Mouse (Mus musculus) embryonic facial prominence, embryonic 13.5 days (tissue): ENCODE measurements around the gene Gcnt2. TPM values are rescaled to one million over a fixed set of nuclear protein-coding genes. Genes with fewer than 3 reads are reported as not detected.
A peak's percentile ranks its signal among the peaks of the same experiment; 100 is the strongest.
"Not testable (repeated sequence)": the region's sequence is repeated elsewhere in the genome, so short reads cannot be mapped to it uniquely, and the experiment has no call there.

Source experiments
- ATAC-seq: fragments of 200-750 bp; cut with Nextera tagmentation; 2 replicates; pipeline ENCODE4 v1.8.0; 2017; ENCODE audit warnings: low read depth; ENCODE audit not compliant: insufficient number of reproducible peaks, insufficient read depth, low FRiP score, low TSS enrichment
- H3K27ac ChIP-seq: fragments of 300-500 bp; sonication (generic); 2 replicates; pipeline ENCODE4 v1.5.1; 2015; ENCODE audit warnings: moderate library complexity, mild to moderate bottlenecking, inconsistent platforms
- H3K27me3 ChIP-seq: fragments of 300-500 bp; sonication (generic); 2 replicates; pipeline ENCODE4 v1.6.1; 2015; ENCODE audit warnings: mild to moderate bottlenecking, inconsistent platforms
- H3K36me3 ChIP-seq: fragments of 300-500 bp; sonication (generic); 2 replicates; pipeline ENCODE4 v1.6.1; 2015; ENCODE audit warnings: mild to moderate bottlenecking, inconsistent platforms
- H3K4me1 ChIP-seq: fragments of 300-500 bp; sonication (generic); 2 replicates; pipeline ENCODE4 v1.6.1; 2015; ENCODE audit warnings: inconsistent platforms
- H3K4me2 ChIP-seq: fragments of 300-500 bp; sonication (generic); 2 replicates; pipeline ENCODE4 v1.6.1; 2015; ENCODE audit warnings: moderate library complexity, mild to moderate bottlenecking, inconsistent platforms
- H3K4me3 ChIP-seq: fragments of 300-500 bp; sonication (generic); 2 replicates; pipeline ENCODE4 v1.5.1; 2015; ENCODE audit warnings: mild to moderate bottlenecking, inconsistent platforms
- H3K9ac ChIP-seq: fragments of 300-500 bp; sonication (generic); 2 replicates; pipeline ENCODE4 v1.6.1; 2015; ENCODE audit warnings: mild to moderate bottlenecking, inconsistent platforms
- H3K9me3 ChIP-seq: fragments of 300-500 bp; sonication (generic); 2 replicates; pipeline ENCODE4 v1.6.1; 2016; ENCODE audit warnings: inconsistent platforms
- WGBS: fragments of 180-500 bp; shearing (Covaris S2); methylation state at CpG from one replicate; pipeline ENCODE4 v1.1.7; 2015; ENCODE audit warnings: mixed read lengths; 5-methylcytosine and 5-hydroxymethylcytosine counted together
- polyA plus RNA-seq: library from polyadenylated mRNA; unstranded; fragments of >200 nt; fragmentation: Nextera tagmentation; extraction: Ambion mirVana; gene quantifications from 2 replicates; pipeline ENCODE4 v1.2.1, GENCODE M21; 2015

The Gcnt2 gene
- polyA plus RNA-seq, 1 experiment from 2014 or later = 2.7 TPM

DNA sequence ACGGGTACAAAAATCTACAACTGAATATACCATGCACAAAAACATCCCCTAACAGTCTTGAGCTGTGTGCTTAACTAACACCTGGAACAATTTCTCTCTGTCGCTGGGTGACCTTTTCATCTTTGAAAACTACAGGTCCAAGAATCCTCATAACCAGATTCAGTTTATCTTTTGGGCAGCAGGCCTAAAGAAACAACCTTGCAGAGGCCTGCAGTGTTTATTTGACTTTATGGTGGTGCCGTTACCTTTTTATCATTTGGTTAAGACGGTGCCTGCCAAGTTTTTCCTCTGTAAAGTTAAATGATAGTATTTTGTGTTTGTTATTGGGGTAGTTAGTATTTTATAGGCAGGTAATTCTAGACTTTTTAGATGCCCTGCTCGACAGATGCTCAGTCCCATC lies 15.9 kb downstream of the Gcnt2 start:
- ATAC-seq = no peak

DNA sequence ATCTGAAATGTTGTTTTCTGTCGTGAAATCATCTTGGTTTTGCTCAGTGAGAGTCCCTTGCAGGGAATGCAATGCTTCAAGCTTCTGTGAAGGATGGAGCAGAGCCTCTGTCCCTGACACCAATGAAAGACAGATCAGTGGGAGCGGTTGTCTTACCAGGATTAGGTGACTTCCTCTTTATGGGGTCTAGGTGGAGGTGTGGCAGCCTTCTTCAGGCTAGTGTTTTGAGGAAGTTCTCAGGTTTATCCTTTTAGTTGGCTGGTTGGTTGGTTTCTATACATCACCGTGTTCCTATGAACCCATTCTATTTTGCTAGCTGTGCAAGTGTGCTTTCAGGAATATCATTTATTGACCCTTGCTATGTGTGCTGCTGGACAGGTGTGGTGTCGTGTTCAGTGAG lies 18.0 kb downstream of the Gcnt2 start:
- WGBS = 78% methylated on average over 4 of the region's 4 CpGs
- Histone ChIP-seq H3K9me3 (0 out of 2 replicates have a peak, but pooled peaks cover 3% of the 10 kb centered on the region), H3K36me3 (no peaks in the 10 kb centered on the region), H3K27me3 (peaks cover 26% of the 10 kb centered on the region), H3K4me1 (peaks cover 3% of the 10 kb centered on the region), H3K9ac (no peak overlapping the region), H3K4me3 (no peak overlapping the region), H3K4me2 (no peak overlapping the region), H3K27ac (no peak overlapping the region)
- ATAC-seq = no peak

More for the DNA sequence above, 15.9 kb downstream of the Gcnt2 start:
- Histone ChIP-seq H3K9me3 (0 out of 2 replicates have a peak, but pooled peaks cover 3% of the 10 kb centered on the region), H3K4me2 (no peak overlapping the region), H3K4me3 (no peak overlapping the region), H3K27ac (no peak overlapping the region), H3K4me1 (peaks cover 3% of the 10 kb centered on the region), H3K27me3 (peaks cover 19% of the 10 kb centered on the region), H3K36me3 (no peaks in the 10 kb centered on the region), H3K9ac (no peak overlapping the region)
- WGBS = 83% methylated on average over 5 of the region's 5 CpGs

DNA sequence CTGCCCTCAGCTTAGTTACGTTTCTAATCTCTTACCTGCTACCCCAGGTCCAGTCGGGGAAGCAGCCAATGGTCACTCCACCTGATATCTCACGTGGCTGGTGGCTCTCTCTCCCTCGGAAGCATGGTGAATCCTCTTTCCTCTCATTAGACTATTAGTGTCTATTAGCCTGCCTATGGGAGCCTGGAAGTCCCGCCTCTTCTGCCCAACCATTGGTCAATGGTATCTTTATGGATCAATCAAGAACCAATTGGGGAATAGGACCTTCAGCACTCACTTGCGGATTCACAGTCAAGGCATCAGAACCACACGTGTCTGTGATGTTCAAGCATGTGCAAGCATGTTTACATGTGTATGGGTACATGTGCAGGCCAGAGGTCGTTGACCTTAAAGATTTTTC lies 21.0 kb downstream of the Gcnt2 start:
- no peaks in the 10 kb centered on the region for H3K36me3 ChIP-seq
- H3K27ac ChIP-seq = no peak overlapping the region
- H3K4me1 ChIP-seq = peaks cover 3% of the 10 kb centered on the region
- H3K9me3 ChIP-seq = no peaks in the 10 kb centered on the region
- H3K4me3 ChIP-seq = no peak overlapping the region
- no peak overlapping the region for H3K4me2 ChIP-seq
- H3K27me3 ChIP-seq = peaks cover 23% of the 10 kb centered on the region
- ATAC-seq = no peak
- no peak overlapping the region for H3K9ac ChIP-seq
- WGBS = 81% methylated on average over 8 of the region's 8 CpGs

DNA sequence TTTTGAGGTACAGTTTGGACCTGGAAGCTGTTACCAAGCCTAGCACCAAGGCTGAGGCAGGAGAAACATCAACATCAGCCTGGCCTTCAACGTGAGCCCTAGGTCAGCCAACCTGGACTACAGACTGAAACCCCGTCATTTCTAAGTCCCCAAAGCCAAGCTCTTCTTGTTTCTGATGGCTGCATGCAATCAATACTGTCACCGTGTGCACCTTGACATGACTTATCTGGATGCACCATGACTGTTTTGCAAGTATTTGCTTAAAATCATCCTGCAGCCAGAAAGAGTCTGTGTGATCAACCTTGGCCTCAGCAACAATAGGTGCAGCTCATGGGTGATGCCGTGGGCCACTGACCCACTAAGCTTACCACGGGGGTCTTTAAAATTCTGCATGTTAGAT lies 23.1 kb downstream of the Gcnt2 start:
- no peak for ATAC-seq
- H3K27ac ChIP-seq = no peak overlapping the region
- no peak overlapping the region for H3K4me3 ChIP-seq
- H3K4me2 ChIP-seq = no peak overlapping the region
- no peak overlapping the region for H3K9ac ChIP-seq
- no peaks in the 10 kb centered on the region for H3K36me3 ChIP-seq
- H3K4me1 ChIP-seq = peaks cover 23% of the 10 kb centered on the region
- 74% methylated on average over 5 of the region's 5 CpGs for WGBS
- peaks cover 28% of the 10 kb centered on the region for H3K27me3 ChIP-seq
- H3K9me3 ChIP-seq = no peaks in the 10 kb centered on the region

DNA sequence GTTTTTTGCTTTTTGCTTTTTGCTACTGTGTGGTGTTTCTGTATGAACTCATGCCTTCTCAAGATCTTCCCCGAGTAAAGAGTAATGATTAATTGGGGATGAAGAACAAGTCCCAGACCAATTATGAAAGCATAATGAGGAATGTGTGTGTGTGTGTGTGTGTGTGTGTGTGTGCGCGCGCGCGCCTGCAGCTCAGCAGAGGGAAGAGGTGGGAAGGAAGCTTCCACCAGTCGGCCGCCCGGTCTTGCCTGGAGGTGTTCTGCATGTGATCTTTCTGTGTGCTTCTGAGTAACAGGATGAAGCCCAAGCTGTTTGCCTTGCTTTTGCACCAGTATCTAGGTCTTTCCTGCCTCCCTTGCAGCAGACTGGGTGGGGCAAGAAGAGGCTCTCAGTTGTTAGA lies 24.3 kb downstream of the Gcnt2 start:
- Histone ChIP-seq H3K9ac (no peak overlapping the region), H3K36me3 (no peaks in the 10 kb centered on the region), H3K4me3 (no peak overlapping the region), H3K4me1 (peaks cover 22% of the 10 kb centered on the region), H3K27me3 (peaks cover 28% of the 10 kb centered on the region), H3K4me2 (no peak overlapping the region), H3K27ac (no peak overlapping the region), H3K9me3 (no peaks in the 10 kb centered on the region)
- WGBS = 66% methylated on average over 9 of the region's 9 CpGs
- ATAC-seq = no peak

DNA sequence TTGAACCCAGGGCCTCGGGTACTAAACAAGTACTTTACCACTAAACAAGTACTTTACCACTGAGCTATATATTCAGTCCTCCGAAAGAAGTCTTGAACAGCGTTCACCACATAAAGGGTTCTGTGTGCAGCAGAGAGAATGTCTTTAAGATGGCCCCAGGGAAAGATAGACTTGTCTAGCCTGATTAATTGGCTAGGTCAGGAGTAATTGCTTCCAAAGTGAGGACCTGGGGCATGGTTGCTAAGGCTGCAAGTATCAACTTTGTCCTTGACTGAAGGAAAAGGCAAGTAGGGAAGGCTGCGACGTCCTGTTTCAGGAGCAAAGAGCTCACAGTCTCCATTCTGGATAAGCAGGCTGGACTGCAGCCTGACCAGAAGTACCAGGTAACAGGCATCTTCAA lies 25.3 kb downstream of the Gcnt2 start:
- H3K27me3 ChIP-seq = peaks cover 22% of the 10 kb centered on the region
- H3K9me3 ChIP-seq = no peaks in the 10 kb centered on the region
- 24% methylated on average over 5 of the region's 5 CpGs for WGBS
- 0 out of 2 replicates have a peak overlapping the region, but pooled peaks have one; percentile 44 for H3K27ac ChIP-seq
- H3K4me1 ChIP-seq = peaks cover 22% of the 10 kb centered on the region
- no peak for ATAC-seq
- no peak overlapping the region for H3K4me2 ChIP-seq
- H3K36me3 ChIP-seq = no peaks in the 10 kb centered on the region
- no peak overlapping the region for H3K4me3 ChIP-seq
- H3K9ac ChIP-seq = no peak overlapping the region

DNA sequence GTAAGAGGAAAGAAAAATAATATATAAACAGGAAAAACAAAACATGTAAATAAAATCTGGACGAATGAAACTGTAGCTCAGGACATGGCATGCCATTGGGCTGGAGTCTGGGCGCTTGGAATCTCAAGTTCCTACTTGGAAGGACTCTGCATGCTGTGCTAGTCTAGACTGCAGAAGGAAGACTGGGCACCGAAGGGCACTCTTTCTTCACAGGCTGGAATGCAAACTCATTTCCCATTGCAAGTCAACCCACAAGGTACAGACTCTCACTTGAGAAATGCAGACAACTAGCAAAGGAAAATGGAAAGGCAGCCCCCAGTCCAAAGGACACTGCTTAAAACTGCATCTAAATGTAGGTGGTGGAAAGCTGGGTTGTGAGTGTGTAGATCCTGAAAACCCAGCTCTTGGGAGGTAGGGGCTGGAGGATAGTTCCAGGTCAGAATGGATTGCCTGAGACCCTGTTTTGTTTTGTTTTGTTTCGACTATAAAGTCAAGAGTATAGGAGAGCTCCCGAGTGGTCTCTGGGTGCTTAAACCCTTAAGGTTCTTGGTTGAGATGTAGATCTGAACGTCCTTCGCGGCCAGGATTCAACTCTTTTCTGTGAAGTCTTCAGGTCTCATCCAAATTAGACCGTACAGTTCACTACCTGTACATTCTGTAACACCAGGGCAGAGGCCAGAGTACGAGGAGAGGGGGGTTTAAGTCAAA lies 26.5 kb downstream of the Gcnt2 start:
- 38% methylated on average over 10 of the region's 10 CpGs for WGBS
- Histone ChIP-seq H3K4me1 (peaks cover 22% of the 10 kb centered on the region), H3K27me3 (peaks cover 12% of the 10 kb centered on the region), H3K27ac (no peak overlapping the region), H3K36me3 (no peaks in the 10 kb centered on the region), H3K9ac (peak overlapping the region; percentile 70; the same call in 1 of the 2 replicates), H3K9me3 (no peaks in the 10 kb centered on the region), H3K4me3 (peak overlapping the region; percentile 44), H3K4me2 (peak overlapping the region; percentile 63)
- ATAC-seq = no peak

DNA sequence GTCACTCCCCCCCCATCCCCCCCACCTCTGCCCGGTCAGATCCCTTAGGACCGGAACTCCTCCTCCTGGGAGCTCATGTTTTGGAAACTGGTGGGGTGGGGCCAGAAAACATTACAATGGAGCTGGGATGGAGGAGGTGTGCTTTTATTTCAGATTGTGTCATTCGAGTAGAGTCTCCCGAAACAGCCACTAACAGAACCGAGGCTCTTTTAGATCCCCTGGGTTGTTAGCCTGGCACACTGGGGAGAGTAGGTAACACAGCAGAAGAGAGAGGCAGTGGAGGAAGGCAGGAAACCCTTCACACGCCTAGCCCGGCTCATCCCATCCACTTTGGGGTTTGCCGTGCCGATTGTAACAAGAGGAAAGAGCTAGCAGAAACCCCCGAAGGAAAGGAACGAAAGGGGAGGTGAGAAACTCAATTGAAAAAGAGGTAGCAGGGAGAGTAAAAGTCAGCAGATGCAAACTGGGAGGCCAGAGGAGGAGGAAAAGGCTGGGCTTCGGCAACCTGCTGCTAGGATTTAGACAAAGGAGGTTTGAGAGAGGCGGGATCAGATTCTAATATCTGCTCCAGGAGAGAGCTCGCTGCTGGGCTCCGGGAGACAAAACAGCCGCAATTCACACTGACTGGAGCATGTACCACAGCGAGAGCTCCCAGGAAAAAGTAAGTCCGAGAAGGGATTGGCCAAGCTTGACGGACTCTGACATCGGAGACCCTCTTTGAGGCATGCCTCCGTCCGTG lies 27.3 kb downstream of the Gcnt2 start:
- H3K27ac ChIP-seq = peak overlapping the region; percentile 72
- no peak for ATAC-seq
- H3K9ac ChIP-seq = peak overlapping the region; percentile 70

DNA sequence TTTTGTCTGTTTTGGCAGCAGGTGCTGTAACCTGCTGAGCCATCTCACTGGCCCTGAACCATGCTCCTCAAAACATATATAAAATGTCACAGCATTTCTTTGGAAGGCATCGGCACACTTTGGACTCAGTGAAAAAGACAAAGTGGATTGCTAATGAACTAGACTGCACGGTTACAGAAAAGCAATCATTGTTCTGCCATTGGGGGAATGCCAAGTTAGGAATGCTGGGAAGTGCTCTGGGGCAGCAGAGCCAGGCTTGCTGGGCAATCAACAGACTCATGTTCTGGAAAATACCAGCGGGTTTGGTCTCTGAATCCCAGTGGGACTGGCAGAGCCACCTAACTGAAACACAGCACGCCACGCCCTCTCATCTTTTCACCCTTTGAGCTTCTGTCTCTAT lies 31.0 kb downstream of the Gcnt2 start:
- H3K9me3 ChIP-seq = no peaks in the 10 kb centered on the region
- H3K27me3 ChIP-seq = peaks cover 8% of the 10 kb centered on the region
- H3K4me2 ChIP-seq = 0 out of 2 replicates have a peak overlapping the region, but pooled peaks have one; percentile 9
- peaks cover 28% of the 10 kb centered on the region for H3K4me1 ChIP-seq
- no peak for ATAC-seq
- 74% methylated on average over 5 of the region's 5 CpGs for WGBS
- H3K27ac ChIP-seq = no peak overlapping the region
- no peak overlapping the region for H3K4me3 ChIP-seq
- H3K9ac ChIP-seq = no peak overlapping the region
- no peaks in the 10 kb centered on the region for H3K36me3 ChIP-seq

More for the DNA sequence above, 27.3 kb downstream of the Gcnt2 start:
- Histone ChIP-seq H3K4me3 (peak overlapping the region; percentile 44), H3K4me1 (peaks cover 23% of the 10 kb centered on the region), H3K36me3 (no peaks in the 10 kb centered on the region), H3K27me3 (peaks cover 12% of the 10 kb centered on the region), H3K4me2 (peak overlapping the region; percentile 63), H3K9me3 (no peaks in the 10 kb centered on the region)
- WGBS = 1% methylated on average over 22 of the region's 22 CpGs

DNA sequence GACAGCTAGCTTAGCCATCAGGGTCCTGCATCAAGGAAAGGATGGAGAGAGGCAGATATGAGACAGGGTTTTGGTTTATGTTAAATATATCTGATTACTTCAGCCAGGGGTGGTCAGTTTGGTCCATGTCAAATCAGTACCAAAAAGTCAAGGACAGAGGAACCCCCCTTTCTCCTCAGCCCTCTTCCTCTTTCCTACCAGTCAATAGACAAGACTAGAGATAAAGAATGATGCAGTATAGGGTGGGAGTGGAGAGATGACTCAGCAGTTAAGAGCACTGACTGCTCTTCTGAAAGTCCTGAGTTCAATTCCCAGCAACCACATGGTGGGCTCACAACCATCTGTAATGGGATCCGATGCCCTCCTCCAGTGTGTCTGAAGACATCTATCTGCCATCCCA lies 31.8 kb downstream of the Gcnt2 start:
- ATAC-seq, H3K27ac ChIP-seq, H3K36me3 ChIP-seq, H3K9ac ChIP-seq, H3K27me3 ChIP-seq, H3K9me3 ChIP-seq, H3K4me2 ChIP-seq, H3K4me3 ChIP-seq: not testable (repeated sequence)
- WGBS = 100% methylated on average over 1 of the region's 1 CpGs
- peaks cover 20% of the 10 kb centered on the region for H3K4me1 ChIP-seq

DNA sequence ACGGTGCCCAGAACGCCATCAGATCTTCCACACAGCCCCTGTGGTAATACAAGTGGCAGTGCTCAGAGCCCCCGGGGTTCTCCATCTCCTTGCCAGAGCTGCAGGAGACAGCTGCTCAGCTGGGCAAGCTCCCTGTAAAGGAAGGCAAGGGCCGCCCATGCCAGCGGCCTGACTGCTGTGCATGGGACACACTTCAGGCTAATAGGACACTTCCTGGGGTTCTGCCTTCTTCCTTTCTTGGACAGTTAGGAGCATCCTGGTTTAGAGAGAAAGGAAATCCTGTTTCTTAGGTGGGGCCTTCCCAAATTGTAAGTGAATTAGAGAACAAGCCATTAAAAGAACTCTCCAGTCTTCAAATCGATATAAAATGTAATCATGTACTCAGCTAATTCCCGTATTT lies 32.5 kb downstream of the Gcnt2 start:
- no peaks in the 10 kb centered on the region for H3K9me3 ChIP-seq
- no peak overlapping the region for H3K27ac ChIP-seq
- H3K27me3 ChIP-seq = no peaks in the 10 kb centered on the region; the same call in 1 of the 2 replicates
- ATAC-seq = no peak
- no peak overlapping the region for H3K4me3 ChIP-seq
- peaks cover 13% of the 10 kb centered on the region for H3K4me1 ChIP-seq
- no peaks in the 10 kb centered on the region for H3K36me3 ChIP-seq
- 70% methylated on average over 7 of the region's 7 CpGs for WGBS
- H3K4me2 ChIP-seq = no peak overlapping the region
- H3K9ac ChIP-seq = no peak overlapping the region

DNA sequence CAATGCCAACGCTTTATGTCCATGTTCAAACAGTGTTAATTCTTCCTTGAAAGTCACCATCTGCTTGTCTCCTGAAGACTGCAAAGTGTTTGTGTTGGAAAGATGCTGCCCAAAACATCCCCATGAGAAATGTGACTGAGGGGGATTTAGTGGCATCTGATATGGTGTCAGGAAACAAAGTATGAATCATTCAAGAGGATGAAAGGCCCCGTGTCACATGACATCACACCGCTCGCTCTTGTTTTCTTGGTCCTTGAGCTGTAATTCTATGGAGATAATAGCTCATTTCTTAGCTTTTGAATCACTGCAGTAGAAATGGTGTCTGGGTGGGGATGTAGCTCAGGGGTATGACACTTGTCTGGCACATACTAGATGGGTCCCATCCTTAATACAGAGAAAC lies 33.0 kb downstream of the Gcnt2 start:
- Histone ChIP-seq H3K4me2 (no peak overlapping the region), H3K27me3 (no peaks in the 10 kb centered on the region; the same call in 1 of the 2 replicates), H3K9me3 (no peaks in the 10 kb centered on the region), H3K36me3 (no peaks in the 10 kb centered on the region), H3K27ac (no peak overlapping the region), H3K4me1 (peaks cover 8% of the 10 kb centered on the region), H3K9ac (no peak overlapping the region), H3K4me3 (no peak overlapping the region)
- 76% methylated on average over 4 of the region's 4 CpGs for WGBS
- no peak for ATAC-seq
